Mouse (Mus musculus): ENCODE measurements around the gene Tprg. TPM values are rescaled to one million over a fixed set of nuclear protein-coding genes. Genes with fewer than 3 reads are reported as not detected.

The Tprg gene
- total RNA-seq (2012; rRNA removed) (not detected in 2 replicates), total RNA-seq (2014; rRNA removed) (not detected in 2 replicates), polyA plus RNA-seq (2012; ENCODE audit: insufficient read length, low read depth) (not detected in 2 replicates)

DNA sequence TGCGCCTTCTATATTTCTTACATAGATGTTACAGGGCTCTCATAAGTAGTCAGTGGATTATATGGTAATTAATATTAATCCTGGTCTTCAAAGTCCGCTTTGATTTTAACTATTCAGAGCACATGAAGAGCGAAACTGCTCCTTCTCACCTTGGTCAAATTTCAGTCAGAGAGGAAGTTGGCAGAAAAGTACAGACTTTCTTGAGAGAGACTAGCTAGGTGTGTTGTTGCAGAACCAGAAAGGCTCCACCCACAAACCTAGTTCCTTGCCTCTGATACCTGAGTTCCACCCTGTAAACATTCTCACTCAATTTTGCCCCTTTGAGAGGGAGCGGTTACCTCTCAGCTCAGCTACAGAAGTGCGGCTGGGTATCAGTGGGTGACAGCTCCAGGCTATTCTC lies at the start of gene Tprg:
Gene Tprg (plus strand): TSS at position 301 of the 400 bp plus-strand sequence.
- dilution Hi-C loops (cut with MboI; ENCODE audit: extremely low pct_ligation_motif_present, extremely low pct_unique_long_range_greater_than_20kb, low sequenced_read_pairs) (no loop called here), in situ Hi-C loops (cut with MboI; ENCODE audit: low pct_ligation_motif_present, low pct_unique_long_range_greater_than_20kb, low sequenced_read_pairs) (no loop called here)
- Histone ChIP-seq H3K4me3 (replicated peaks in 1 of 3; ENCODE audit: low read depth in 2 of 3, low read length in 2 of 3, poor library complexity in 1 of 3) (no peak within 1 kb of the TSS), H3K4me2 (ENCODE audit: insufficient read depth, low read depth, poor library complexity, severe bottlenecking) (no peak within 1 kb of the TSS), H3K36me3 (replicated peaks in 1 of 2; ENCODE audit: control insufficient read depth in 1 of 2, insufficient read depth in 1 of 2, low read length in 1 of 2) (no peaks in the 10 kb centered on the region), H3K27me3 (replicated peaks) (no peaks in the 10 kb centered on the region), H3K9me3 (replicated peaks; ENCODE audit: low read length) (no peaks in the 10 kb centered on the region), H3K9ac (ENCODE audit: insufficient read depth, low read depth) (no peak within 1 kb of the TSS), H3K27ac (ENCODE audit: insufficient read depth, low read depth) (no peak within 1 kb of the TSS), H3K79me2 (replicated peaks; ENCODE audit: control insufficient read depth, extremely low read depth, insufficient read depth, poor library complexity, severe bottlenecking) (no peaks in the 10 kb centered on the region), H3K4me1 (ENCODE audit: control insufficient read depth in 1 of 2, insufficient read depth in 2 of 2) (no peaks in the 10 kb centered on the region)
- no peak for TF ChIP-seq MYC (IDR thresholded peaks at IDR 0.05; ENCODE audit: low read depth, low read length)
- TF ChIP-seq SIN3A (IDR thresholded peaks at IDR 0.05; ENCODE audit: low read length): no peak
- TF ChIP-seq MAZ (IDR thresholded peaks at IDR 0.05; ENCODE audit: low read depth, low read length): no peak
- DNase-seq (ENCODE audit: extremely low read depth): no peak

DNA sequence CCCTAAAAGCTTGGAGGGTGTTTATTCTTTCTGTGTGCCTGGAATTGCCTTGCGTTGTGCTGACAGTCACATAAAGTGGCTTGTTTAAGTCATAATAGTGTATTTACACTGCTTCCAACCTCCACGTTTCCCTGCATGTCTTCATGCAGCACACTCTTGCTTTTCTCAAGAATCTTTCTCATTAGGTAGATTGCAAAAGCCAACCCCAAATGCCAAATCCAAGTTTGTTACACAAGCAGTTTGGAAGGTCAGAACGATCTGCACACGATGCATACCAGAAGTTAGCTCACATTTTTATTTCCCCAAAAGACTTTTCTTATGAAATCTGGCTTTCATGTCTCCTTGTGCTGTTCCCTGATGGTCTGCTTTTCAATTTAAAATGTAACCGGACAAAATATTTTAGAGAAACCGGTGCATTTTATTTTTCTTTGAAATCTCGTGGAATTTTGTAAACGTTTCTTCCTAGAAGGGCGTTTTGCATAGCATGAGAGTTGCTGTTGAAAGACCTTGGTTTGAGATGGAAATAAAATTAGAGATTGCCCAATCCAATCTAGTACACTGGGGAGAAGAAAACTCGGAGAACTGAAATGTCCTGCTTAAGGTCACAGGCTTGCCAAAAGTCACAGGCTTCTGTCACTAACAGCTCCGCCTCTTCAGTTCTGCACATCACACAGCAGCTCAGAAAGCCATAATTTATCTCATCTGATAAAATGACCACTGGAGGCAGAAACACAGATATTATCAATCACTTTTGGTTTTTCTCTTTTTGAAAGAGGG lies 48.2 kb upstream of the Tprg start:
- in situ Hi-C loops (cut with MboI; ENCODE audit: low pct_ligation_motif_present, low pct_unique_long_range_greater_than_20kb, low sequenced_read_pairs) (no loop called here), dilution Hi-C loops (cut with MboI; ENCODE audit: extremely low pct_ligation_motif_present, extremely low pct_unique_long_range_greater_than_20kb, low sequenced_read_pairs) (no loop called here)
- Histone ChIP-seq H3K36me3 (replicated peaks in 1 of 2; ENCODE audit: control insufficient read depth in 1 of 2, insufficient read depth in 1 of 2, low read length in 1 of 2) (no peaks in the 10 kb centered on the region), H3K9ac (ENCODE audit: insufficient read depth, low read depth) (no peak overlapping the region), H3K4me3 (replicated peaks in 1 of 3; ENCODE audit: low read depth in 2 of 3, low read length in 2 of 3, poor library complexity in 1 of 3) (no peak overlapping the region), H3K9me3 (replicated peaks; ENCODE audit: low read length) (no peaks in the 10 kb centered on the region), H3K4me1 (ENCODE audit: control insufficient read depth in 1 of 2, insufficient read depth in 2 of 2) (peaks cover 0 to under 1% of the 10 kb centered on the region in 2 experiments; a peak in 1 of 4 replicates), H3K4me2 (ENCODE audit: insufficient read depth, low read depth, poor library complexity, severe bottlenecking) (no peak overlapping the region), H3K79me2 (replicated peaks; ENCODE audit: control insufficient read depth, extremely low read depth, insufficient read depth, poor library complexity, severe bottlenecking) (no peaks in the 10 kb centered on the region), H3K27ac (ENCODE audit: insufficient read depth, low read depth) (no peak overlapping the region), H3K27me3 (replicated peaks) (no peaks in the 10 kb centered on the region)
- TF ChIP-seq ZMIZ1 (IDR thresholded peaks at IDR 0.05; ENCODE audit: low read depth, low read length) (no peak), SMC3 (IDR thresholded peaks at IDR 0.05; ENCODE audit: low read depth, low read length) (no peak), POLR2A (IDR thresholded peaks at IDR 0.05; ENCODE audit: low read depth, low read length) (no peak), EP300 (IDR thresholded peaks at IDR 0.05; ENCODE audit: low read length) (no peak), NRF1 (IDR thresholded peaks at IDR 0.05; ENCODE audit: low read depth, low read length) (no peak), USF2 (conservative IDR thresholded peaks at IDR 0.05; ENCODE audit: low read depth, low read length) (no peak), POLR2AphosphoS2 (IDR thresholded peaks at IDR 0.05; ENCODE audit: low read depth, low read length) (no peak), MAZ (IDR thresholded peaks at IDR 0.05; ENCODE audit: low read depth, low read length) (no peak), IRF4 (IDR thresholded peaks at IDR 0.05; ENCODE audit: low read depth, low read length) (no peak), GABPA (IDR thresholded peaks at IDR 0.05; ENCODE audit: insufficient replicate concordance, low read depth, low read length) (no peak), ETS1 (conservative IDR thresholded peaks at IDR 0.05; ENCODE audit: low read depth, low read length) (no peak), MAX (IDR thresholded peaks at IDR 0.05; ENCODE audit: low read length) (no peak), RAD21 (IDR thresholded peaks at IDR 0.05; ENCODE audit: low read depth, low read length) (no peak), CHD1 (IDR thresholded peaks at IDR 0.05; ENCODE audit: low read depth, low read length) (no peak), ZC3H11A (IDR thresholded peaks at IDR 0.05; ENCODE audit: low read depth, low read length) (no peak), ZNF384 (IDR thresholded peaks at IDR 0.05; ENCODE audit: low read depth, low read length) (no peak)
- no peak for DNase-seq (ENCODE audit: extremely low read depth)

Data from CH12.LX (cell line).